Mouse (Mus musculus): Measurements from ENCODE around the gene Hoxb9. TPM values are rescaled to one million over a fixed set of nuclear protein-coding genes. Genes with fewer than 3 reads are reported as not detected.

The Hoxb9 gene
- polyA plus RNA-seq, 1 experiment from 2014 or later, result 15.7 TPM

GRCm38 (mm10) chr11:96304381-96305195 is 33.3 kb downstream of the Hoxb9 start:
- Histone ChIP-seq H3K4me1 (replicated peaks) (no peaks in the 10 kb centered on the region), H3K4me3 (peak overlapping the region; percentile 47), H3K9me3 (no peaks in the 10 kb centered on the region), H3K27ac (replicated peaks) (peak overlapping the region; percentile 96), H3K36me3 (no peaks in the 10 kb centered on the region), H3K27me3 (peaks cover 71% of the 10 kb centered on the region), H3K4me2 (peak overlapping the region; percentile 59), H3K9ac (peak overlapping the region; percentile 54)
- under 1% methylated on average over 38 of the region's 38 CpGs for WGBS
- ATAC-seq (ENCODE audit: low FRiP score, low read depth), result no peak

GRCm38 (mm10) chr11:96305505-96306182 is 34.4 kb downstream of the Hoxb9 start:
- no peaks in the 10 kb centered on the region for H3K36me3 ChIP-seq
- peak overlapping the region; percentile 54 for H3K9ac ChIP-seq
- H3K4me1 ChIP-seq (replicated peaks), result no peaks in the 10 kb centered on the region
- peak overlapping the region; percentile 96 for H3K27ac ChIP-seq (replicated peaks)
- H3K27me3 ChIP-seq, result peaks cover 69% of the 10 kb centered on the region
- WGBS, result 25% methylated on average over 6 of the region's 6 CpGs
- peak overlapping the region; percentile 47 for H3K4me3 ChIP-seq
- no peaks in the 10 kb centered on the region for H3K9me3 ChIP-seq
- ATAC-seq (ENCODE audit: low FRiP score, low read depth), result no peak
- H3K4me2 ChIP-seq, result peak overlapping the region; percentile 59

GRCm38 (mm10) chr11:96306183-96306907 is 35.1 kb downstream of the Hoxb9 start:
- Histone ChIP-seq H3K27ac (replicated peaks) (peak overlapping the region; percentile 96), H3K4me1 (replicated peaks) (peaks cover 4% of the 10 kb centered on the region; the same call in 1 of the 2 replicates), H3K27me3 (peaks cover 74% of the 10 kb centered on the region), H3K9me3 (no peaks in the 10 kb centered on the region), H3K36me3 (no peaks in the 10 kb centered on the region), H3K4me3 (peak overlapping the region; percentile 47), H3K9ac (peak overlapping the region; percentile 54), H3K4me2 (peak overlapping the region; percentile 59)
- no peak for ATAC-seq (ENCODE audit: low FRiP score, low read depth)
- 10% methylated on average over 7 of the region's 7 CpGs for WGBS

- no peak for ATAC-seq (ENCODE audit: low FRiP score, low read depth)
- Histone ChIP-seq H3K36me3 (no peaks in the 10 kb centered on the region), H3K27ac (replicated peaks) (peak overlapping the region; percentile 96), H3K4me1 (replicated peaks) (peaks cover 8% of the 10 kb centered on the region), H3K4me2 (peak overlapping the region; percentile 59), H3K4me3 (peak overlapping the region; percentile 47), H3K9me3 (no peaks in the 10 kb centered on the region), H3K27me3 (peaks cover 75% of the 10 kb centered on the region), H3K9ac (peak overlapping the region; percentile 54)
- WGBS, result 8% methylated on average over 13 of the region's 13 CpGs
Observed at GRCm38 (mm10) chr11:96306908-96307269, 35.6 kb downstream of the Hoxb9 start.

GRCm38 (mm10) chr11:96308763-96309162 is 37.5 kb downstream of the Hoxb9 start:
- no peaks in the 10 kb centered on the region for H3K9me3 ChIP-seq
- peaks cover 12% of the 10 kb centered on the region for H3K4me1 ChIP-seq (replicated peaks)
- WGBS, result 14% methylated on average over 4 of the region's 4 CpGs
- H3K4me3 ChIP-seq, result peak overlapping the region; percentile 47
- H3K9ac ChIP-seq, result peak overlapping the region; percentile 54
- H3K27me3 ChIP-seq, result peaks cover 87% of the 10 kb centered on the region
- H3K36me3 ChIP-seq, result no peaks in the 10 kb centered on the region
- no peak for ATAC-seq (ENCODE audit: low FRiP score, low read depth)
- H3K4me2 ChIP-seq, result peak overlapping the region; percentile 59
- peak overlapping the region; percentile 96 for H3K27ac ChIP-seq (replicated peaks)

- no peak for ATAC-seq (ENCODE audit: low FRiP score, low read depth)
- peak overlapping the region; percentile 54 for H3K9ac ChIP-seq
- H3K4me3 ChIP-seq, result peak overlapping the region; percentile 47
- no peaks in the 10 kb centered on the region for H3K36me3 ChIP-seq
- H3K27ac ChIP-seq (replicated peaks), result peak overlapping the region; percentile 96
- H3K9me3 ChIP-seq, result no peaks in the 10 kb centered on the region
- WGBS, result 8% methylated on average over 4 of the region's 4 CpGs
- H3K27me3 ChIP-seq, result peaks cover 90% of the 10 kb centered on the region
- peaks cover 12% of the 10 kb centered on the region for H3K4me1 ChIP-seq (replicated peaks)
- peak overlapping the region; percentile 59 for H3K4me2 ChIP-seq
Observed at GRCm38 (mm10) chr11:96309288-96309687, 38.0 kb downstream of the Hoxb9 start.

GRCm38 (mm10) chr11:96310183-96310938 is 39.1 kb downstream of the Hoxb9 start:
- 6% methylated on average over 20 of the region's 20 CpGs for WGBS
- Histone ChIP-seq H3K4me1 (replicated peaks) (peaks cover 12% of the 10 kb centered on the region), H3K9ac (peak overlapping the region; percentile 54; the same call in 1 of the 2 replicates), H3K27ac (replicated peaks) (peak overlapping the region; percentile 96), H3K9me3 (no peaks in the 10 kb centered on the region), H3K27me3 (peaks cover 89% of the 10 kb centered on the region), H3K4me3 (peak overlapping the region; percentile 47), H3K4me2 (peak overlapping the region; percentile 59), H3K36me3 (no peaks in the 10 kb centered on the region)
- ATAC-seq (ENCODE audit: low FRiP score, low read depth), result no peak

GRCm38 (mm10) chr11:96311097-96311496 is 39.8 kb downstream of the Hoxb9 start:
- Histone ChIP-seq H3K4me1 (replicated peaks) (peaks cover 12% of the 10 kb centered on the region), H3K27me3 (peaks cover 89% of the 10 kb centered on the region), H3K9me3 (no peaks in the 10 kb centered on the region), H3K4me2 (peak overlapping the region; percentile 59), H3K27ac (replicated peaks) (peak overlapping the region; percentile 96), H3K36me3 (no peaks in the 10 kb centered on the region), H3K9ac (peak overlapping the region; percentile 32), H3K4me3 (peak overlapping the region; percentile 47)
- WGBS, result 7% methylated on average over 6 of the region's 6 CpGs
- no peak for ATAC-seq (ENCODE audit: low FRiP score, low read depth)

GRCm38 (mm10) chr11:96311520-96312417 is 40.5 kb downstream of the Hoxb9 start:
- peak overlapping the region; percentile 47 for H3K4me3 ChIP-seq
- WGBS, result 2% methylated on average over 31 of the region's 31 CpGs
- no peaks in the 10 kb centered on the region for H3K9me3 ChIP-seq
- peak overlapping the region; percentile 32 for H3K9ac ChIP-seq
- H3K36me3 ChIP-seq, result no peaks in the 10 kb centered on the region
- H3K4me2 ChIP-seq, result peak overlapping the region; percentile 59
- peaks cover 89% of the 10 kb centered on the region for H3K27me3 ChIP-seq
- peak overlapping the region; percentile 96 for H3K27ac ChIP-seq (replicated peaks)
- ATAC-seq (ENCODE audit: low FRiP score, low read depth), result peak; percentile 89
- peaks cover 12% of the 10 kb centered on the region for H3K4me1 ChIP-seq (replicated peaks)

- no peak for ATAC-seq (ENCODE audit: low FRiP score, low read depth)
- 20% methylated on average over 2 of the region's 2 CpGs for WGBS
- Histone ChIP-seq H3K36me3 (no peaks in the 10 kb centered on the region), H3K9ac (peak overlapping the region; percentile 47; the same call in 1 of the 2 replicates), H3K27me3 (peaks cover 78% of the 10 kb centered on the region), H3K9me3 (no peaks in the 10 kb centered on the region), H3K4me1 (replicated peaks) (peaks cover 12% of the 10 kb centered on the region), H3K27ac (replicated peaks) (peak overlapping the region; percentile 96), H3K4me2 (peak overlapping the region; percentile 59), H3K4me3 (peak overlapping the region; percentile 47)
Observed at GRCm38 (mm10) chr11:96313134-96313533, 41.9 kb downstream of the Hoxb9 start.
